Mouse (Mus musculus) heart, postnatal 0 days (tissue): ENCODE results near the gene Vwf.

Source experiments
- CTCF ChIP-seq: IDR thresholded peaks from 2 replicates; pipeline ENCODE4 v1.5.1; 2016; ENCODE audit warnings: antibody characterized with exemption, control low read depth, low read depth
- EP300 ChIP-seq: IDR thresholded peaks from 2 replicates; pipeline ENCODE4 v1.6.1; 2016; ENCODE audit warnings: antibody characterized with exemption, low read depth

- no peak for TF ChIP-seq CTCF
- no peak for TF ChIP-seq EP300
Measured at GRCm38 (mm10) chr6:125521558-125522193, 24.9 kb upstream of the Vwf start.
